Mouse (Mus musculus) lung, adult 2 months (tissue): ENCODE data around the gene Cyp4f39.

Experiments used
- CTCF ChIP-seq: fragments of 200-500 bp; IDR thresholded peaks from 2 replicates; pipeline ENCODE4 v1.5.1; 2011; ENCODE audit warnings: mild to moderate bottlenecking, low read length, control low read depth; ENCODE audit not compliant: insufficient read depth
- POLR2A ChIP-seq: fragments of 200-500 bp; IDR thresholded peaks from 2 replicates; pipeline ENCODE4 v1.6.1; 2011; ENCODE audit warnings: low read depth, mild to moderate bottlenecking, control low read depth, low read length, borderline replicate concordance; ENCODE audit errors: extremely low read depth

GRCm38 (mm10) chr17:32435151-32435550, 17.4 kb upstream of the Cyp4f39 start:
- TF ChIP-seq POLR2A (no peak), CTCF (no peak)
